Mouse (Mus musculus) heart, postnatal 0 days (tissue): ENCODE data around the gene Tmem201. TPM values are rescaled to one million over a fixed set of nuclear protein-coding genes. Genes with fewer than 3 reads are reported as not detected.

Source experiments
- ATAC-seq: fragments of 200-750 bp; cut with Nextera tagmentation; 2 replicates; pipeline ENCODE4 v1.8.0; 2017; ENCODE audit warnings: low read depth, moderate number of reproducible peaks, moderate library complexity; ENCODE audit not compliant: insufficient read depth
- DNase-seq: peaks from one replicate; pipeline ENCODE4 v3.0.0-alpha.2; 2016; ENCODE audit warnings: low spot score
- H3K27ac ChIP-seq: fragments of 300-500 bp; sonication (generic); 2 replicates; pipeline ENCODE4 v1.5.1; 2014; ENCODE audit warnings: low read depth, mild to moderate bottlenecking
- H3K27me3 ChIP-seq: fragments of 300-500 bp; sonication (generic); 2 replicates; pipeline ENCODE4 v1.6.1; 2014; ENCODE audit warnings: low read length, mixed read lengths; ENCODE audit not compliant: control insufficient read depth, insufficient read depth
- H3K36me3 ChIP-seq: fragments of 300-500 bp; sonication (generic); replicated peaks from 2 replicates; pipeline ENCODE4 v1.6.1; 2014; ENCODE audit warnings: low read length, mixed read lengths; ENCODE audit not compliant: control insufficient read depth, insufficient read depth
- H3K4me1 ChIP-seq: fragments of 300-500 bp; sonication (generic); 2 replicates; pipeline ENCODE4 v1.6.1; 2014; ENCODE audit warnings: antibody characterized with exemption; ENCODE audit not compliant: control insufficient read depth, insufficient read depth
- H3K4me2 ChIP-seq: fragments of 300-500 bp; sonication (generic); 2 replicates; pipeline ENCODE4 v1.6.1; 2014; ENCODE audit warnings: low read depth, mild to moderate bottlenecking, low read length, moderate library complexity
- H3K4me3 ChIP-seq: fragments of 300-500 bp; sonication (generic); 2 replicates; pipeline ENCODE4 v1.5.1; 2014; ENCODE audit warnings: low read depth, low read length
- H3K9ac ChIP-seq: fragments of 300-500 bp; sonication (generic); replicated peaks from 2 replicates; pipeline ENCODE4 v1.6.1; 2014; ENCODE audit warnings: low read depth, low read length, mixed read lengths
- H3K9me3 ChIP-seq: fragments of 300-500 bp; sonication (generic); replicated peaks from 2 replicates; pipeline ENCODE4 v1.6.1; 2016; ENCODE audit warnings: low read length; ENCODE audit not compliant: control insufficient read depth
- CTCF ChIP-seq: IDR thresholded peaks from 2 replicates; pipeline ENCODE4 v1.5.1; 2016; ENCODE audit warnings: antibody characterized with exemption, control low read depth, low read depth
- EP300 ChIP-seq: IDR thresholded peaks from 2 replicates; pipeline ENCODE4 v1.6.1; 2016; ENCODE audit warnings: antibody characterized with exemption, low read depth
- WGBS: fragments of 180-500 bp; shearing (Covaris S2); extraction: QIAGEN DNeasy Blood & Tissue Kit; methylation state at CpG from one replicate; pipeline ENCODE4 v1.1.7; 2014; 5-methylcytosine and 5-hydroxymethylcytosine counted together
- polyA plus RNA-seq: library from polyadenylated mRNA; unstranded; fragments of >200 nt; fragmentation: Nextera tagmentation; extraction: Ambion mirVana; gene quantifications from 2 replicates; pipeline ENCODE4 v1.2.1, GENCODE M21; 2015
- total RNA-seq: library from RNA; depleted of rRNA; stranded (reverse); fragments of >200 nt; gene quantifications from 2 replicates; pipeline ENCODE4 v1.2.3, GENCODE M21; 2014; ENCODE audit warnings: low replicate concordance

Gene Tmem201
- total and polyA plus RNA-seq, 2 experiments from 2014 or later: 43.0 to 64.7 TPM

DNA sequence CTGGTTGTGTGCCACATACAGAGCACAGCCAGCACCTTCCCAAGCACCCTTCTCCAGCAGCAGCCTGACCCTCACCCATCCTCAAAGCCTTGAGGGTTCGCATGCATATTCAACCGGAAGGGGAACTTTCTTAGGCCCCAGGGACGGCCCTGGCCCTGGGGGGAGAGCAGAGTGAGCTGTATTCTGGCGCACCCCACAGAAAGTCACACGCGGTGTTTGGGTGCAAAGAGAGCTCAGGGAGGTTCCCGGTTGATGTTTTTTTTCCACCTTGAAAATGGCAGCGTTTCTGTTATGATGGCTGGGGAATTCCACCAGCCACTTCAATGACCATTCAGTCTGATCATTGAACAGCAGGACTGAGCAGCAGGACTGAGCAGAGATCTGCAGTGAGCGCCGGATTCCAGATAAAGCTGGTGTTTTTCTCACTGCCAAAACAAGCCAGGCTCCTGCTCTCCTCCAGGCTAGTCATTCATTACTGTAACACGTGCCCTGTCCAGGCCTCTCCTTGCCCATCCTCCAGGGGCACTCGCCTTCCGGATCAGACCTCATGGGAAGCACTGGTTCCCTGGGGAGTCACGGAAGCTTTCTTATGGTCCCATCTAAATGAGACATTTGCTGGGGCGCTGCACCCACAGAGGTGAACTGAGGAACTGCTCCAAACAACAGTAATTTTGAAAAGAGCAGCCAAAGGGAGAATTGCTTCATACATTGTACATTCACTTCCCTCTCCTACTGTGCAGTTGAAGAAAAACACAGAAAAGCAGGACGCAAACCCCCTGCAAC lies 41.5 kb downstream of the Tmem201 start:
- no peak overlapping the region for H3K9ac ChIP-seq
- H3K9me3 ChIP-seq: no peaks in the 10 kb centered on the region
- TF ChIP-seq CTCF (peak; percentile 11; the same call in 1 of the 2 replicates), EP300 (no peak)
- DNase-seq: peak; percentile 36
- peak; percentile 59 for ATAC-seq
- H3K36me3 ChIP-seq: no peaks in the 10 kb centered on the region
- no peak overlapping the region for H3K4me3 ChIP-seq
- H3K4me1 ChIP-seq: peaks cover 8% of the 10 kb centered on the region
- peak overlapping the region; percentile 32; the same call in 1 of the 2 replicates for H3K4me2 ChIP-seq
- 24% methylated on average over 16 of the region's 16 CpGs for WGBS
- no peak overlapping the region for H3K27ac ChIP-seq
- H3K27me3 ChIP-seq: peaks cover 7% of the 10 kb centered on the region; the same call in 1 of the 2 replicates

DNA sequence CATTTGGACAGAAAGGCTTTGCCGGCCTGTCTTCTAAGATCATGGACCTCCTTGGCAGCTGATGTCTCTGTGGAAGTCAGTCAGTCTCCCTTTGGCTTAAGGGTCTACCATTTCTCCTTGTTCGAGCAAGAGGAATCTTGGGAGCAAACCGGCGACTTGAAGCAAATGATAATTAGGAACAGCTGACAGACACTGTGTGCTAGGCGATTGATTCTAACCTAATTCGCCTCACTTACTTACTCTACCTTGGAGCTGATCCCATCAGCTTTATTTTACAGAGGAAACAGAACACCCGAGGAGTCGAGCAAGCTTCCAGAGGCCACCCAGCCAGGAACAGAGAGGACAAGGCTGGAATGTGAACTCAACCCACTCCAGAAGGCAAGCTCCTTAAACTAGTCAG lies 46.5 kb downstream of the Tmem201 start:
- TF ChIP-seq EP300 (no peak), CTCF (no peak)
- Histone ChIP-seq H3K4me1 (peaks cover 17% of the 10 kb centered on the region), H3K9me3 (no peaks in the 10 kb centered on the region), H3K36me3 (no peaks in the 10 kb centered on the region), H3K4me3 (no peak overlapping the region), H3K27ac (0 out of 2 replicates have a peak overlapping the region, but pooled peaks have one; percentile 20), H3K9ac (no peak overlapping the region), H3K4me2 (no peak overlapping the region), H3K27me3 (no peaks in the 10 kb centered on the region)
- ATAC-seq: no peak
- WGBS: 68% methylated on average over 8 of the region's 8 CpGs
- no peak for DNase-seq

DNA sequence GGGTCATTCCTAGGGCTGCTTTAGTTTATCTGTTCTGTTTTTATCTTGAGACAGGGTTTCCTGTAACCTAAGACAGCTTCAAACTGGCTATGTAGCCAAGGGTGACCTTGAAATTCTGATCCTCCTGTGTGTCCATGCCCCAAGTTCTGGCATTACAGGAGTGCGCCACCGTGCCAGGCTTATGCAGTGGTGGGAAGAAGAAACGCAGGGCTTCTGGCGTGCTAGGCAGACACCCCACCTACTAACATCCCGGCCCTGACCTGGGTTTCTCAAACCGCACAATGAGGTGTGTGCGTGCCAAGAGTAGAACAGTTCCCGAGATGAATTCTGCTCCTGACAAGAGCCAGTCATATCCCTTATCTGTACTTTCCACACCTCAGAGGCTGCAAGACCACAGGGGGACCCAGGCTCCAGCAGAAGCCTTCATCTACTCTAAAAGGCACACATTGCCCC lies 47.0 kb downstream of the Tmem201 start:
- Histone ChIP-seq H3K27ac (peak overlapping the region; percentile 20; the same call in 1 of the 2 replicates), H3K4me3 (no peak overlapping the region), H3K4me2 (no peak overlapping the region), H3K27me3 (no peaks in the 10 kb centered on the region), H3K9me3 (no peaks in the 10 kb centered on the region), H3K4me1 (peaks cover 14% of the 10 kb centered on the region), H3K36me3 (no peaks in the 10 kb centered on the region), H3K9ac (no peak overlapping the region)
- peak; percentile 75 for ATAC-seq
- no peak for TF ChIP-seq EP300
- TF ChIP-seq CTCF: 0 out of 2 replicates have a peak, but pooled peaks have one; percentile 6
- 18% methylated on average over 8 of the region's 8 CpGs for WGBS
- peak; percentile 59 for DNase-seq

DNA sequence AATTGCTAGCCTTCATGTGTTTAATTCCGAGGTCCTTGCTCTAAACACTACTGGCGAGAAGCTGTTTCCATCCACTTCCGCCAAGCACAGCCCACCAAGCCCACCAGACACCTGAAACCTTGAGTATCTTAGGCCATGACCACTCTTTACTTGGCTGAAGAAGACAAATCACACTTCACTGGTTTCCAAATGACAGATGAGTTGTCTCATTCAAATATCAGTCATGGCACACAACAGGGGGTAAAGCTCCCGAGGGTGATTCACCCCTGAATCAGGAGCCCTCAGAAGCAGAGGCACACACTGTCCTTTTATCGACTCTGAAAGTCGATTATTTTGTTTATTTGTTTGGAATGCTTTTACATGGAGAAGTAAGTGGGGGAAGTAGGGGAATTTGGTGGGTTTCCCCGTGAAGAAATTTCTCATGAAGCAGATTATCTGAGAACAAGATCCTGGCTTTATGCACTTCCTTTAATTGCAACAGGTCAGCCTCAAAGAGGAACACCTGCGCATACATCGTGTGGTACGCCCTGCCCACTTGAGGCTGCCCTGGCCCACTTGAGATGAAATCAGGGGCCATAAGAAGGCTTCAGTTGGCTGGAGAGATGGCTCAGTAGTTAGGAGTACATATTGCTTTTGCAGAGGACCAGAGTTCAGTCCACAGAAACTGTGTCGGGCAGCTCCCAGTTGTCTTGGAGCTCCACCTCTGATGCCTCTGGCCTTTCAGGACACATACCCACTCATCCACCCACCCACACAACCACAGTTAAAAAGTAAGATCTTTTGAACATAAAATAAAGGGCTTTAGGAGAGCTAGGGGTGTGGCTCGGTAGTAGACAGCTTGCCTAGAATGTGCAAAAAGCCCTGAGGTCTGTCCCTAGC lies 47.8 kb downstream of the Tmem201 start:
- H3K9ac ChIP-seq: no peak overlapping the region
- H3K4me1 ChIP-seq: peaks cover 14% of the 10 kb centered on the region
- H3K36me3 ChIP-seq: no peaks in the 10 kb centered on the region
- WGBS: 81% methylated on average over 12 of the region's 12 CpGs
- no peak overlapping the region for H3K4me2 ChIP-seq
- ATAC-seq: no peak
- 0 out of 2 replicates have a peak, but pooled peaks cover 2% of the 10 kb centered on the region for H3K27me3 ChIP-seq
- no peak for DNase-seq
- no peaks in the 10 kb centered on the region for H3K9me3 ChIP-seq
- H3K27ac ChIP-seq: peak overlapping the region; percentile 13; the same call in 1 of the 2 replicates
- H3K4me3 ChIP-seq: no peak overlapping the region
- TF ChIP-seq EP300: no peak
- no peak for TF ChIP-seq CTCF

DNA sequence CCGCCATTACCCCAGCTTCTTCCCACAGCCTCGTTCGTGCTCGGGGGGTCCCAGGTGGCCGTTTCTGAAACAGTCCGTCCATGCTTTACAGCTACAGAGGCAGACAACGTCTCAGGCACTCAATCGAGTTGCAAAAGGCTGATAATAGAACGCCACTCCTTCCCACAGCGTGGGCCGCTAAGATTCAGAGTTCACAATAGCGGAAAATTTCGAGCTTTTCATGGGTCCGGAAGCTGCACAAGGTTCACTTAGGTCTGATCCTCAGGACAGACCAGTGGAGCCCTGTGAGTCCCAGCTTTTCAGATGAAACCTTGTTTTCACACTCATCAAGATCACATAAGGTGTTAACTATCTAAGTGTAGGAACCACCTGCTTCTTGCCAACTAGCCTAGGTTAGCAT lies 49.0 kb downstream of the Tmem201 start:
- Histone ChIP-seq H3K27ac (no peak overlapping the region), H3K4me3 (no peak overlapping the region), H3K4me2 (no peak overlapping the region), H3K36me3 (no peaks in the 10 kb centered on the region), H3K27me3 (0 out of 2 replicates have a peak, but pooled peaks cover 6% of the 10 kb centered on the region), H3K9me3 (no peaks in the 10 kb centered on the region), H3K4me1 (peaks cover 14% of the 10 kb centered on the region), H3K9ac (no peak overlapping the region)
- WGBS: 80% methylated on average over 14 of the region's 14 CpGs
- no peak for DNase-seq
- TF ChIP-seq EP300 (no peak), CTCF (no peak)
- no peak for ATAC-seq
